Mouse (Mus musculus) layer of hippocampus, adult 2 months (tissue): ENCODE measurements around the gene Oas1h. TPM values are rescaled to one million over a fixed set of nuclear protein-coding genes. Genes with fewer than 3 reads are reported as not detected.

Experiments used
- DNase-seq, 2 experiments: peaks; one replicate each; pipeline ENCODE4 v3.0.0; 2022; ENCODE audit warnings: low spot score in 2 of 2
- H3K27ac ChIP-seq: fragments of 200-600 bp; 2 replicates; pipeline ENCODE4 v1.8.1; 2022
- H3K4me3 ChIP-seq: fragments of 200-600 bp; 2 replicates; pipeline ENCODE4 v1.8.1; 2022; ENCODE audit warnings: mild to moderate bottlenecking
- CTCF ChIP-seq: fragments of 200-600 bp; conservative IDR thresholded peaks from 2 replicates; pipeline ENCODE4 v1.8.1; 2022; ENCODE audit warnings: antibody characterized with exemption, mild to moderate bottlenecking, moderate library complexity
- microRNA-seq, 2 experiments: library from miRNA; unstranded; fragments of <30 nt; microRNA quantifications; one replicate each; pipeline ENCODE4 v1.2.0; 2021
- total RNA-seq, 2 experiments: library from RNA; stranded (reverse); gene quantifications; 2 replicates each; pipeline ENCODE4 v1.2.3; 2021

Gene Oas1h
- total RNA-seq, 2 experiments from 2014 or later: not detected

DNA sequence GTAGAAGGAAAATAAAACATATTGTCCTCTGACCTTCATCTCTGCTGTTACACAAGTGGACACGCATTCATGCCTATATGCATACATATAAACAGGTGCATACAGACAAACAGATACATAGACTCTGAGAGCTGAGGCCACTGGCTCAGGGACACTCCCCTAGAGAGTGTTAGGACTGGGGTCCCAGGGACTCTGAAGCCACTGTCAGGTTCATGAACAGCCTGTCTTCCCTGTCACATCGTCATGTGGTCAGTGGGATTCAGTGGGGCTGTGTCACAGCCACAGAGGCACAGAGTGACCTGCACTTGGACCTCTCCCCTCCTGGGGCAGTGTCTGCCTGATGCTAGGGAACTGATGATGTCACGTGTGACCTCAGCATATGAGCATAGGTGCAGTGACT is 59.1 kb downstream of the Oas1h start:
- DNase-seq: no peak
- Histone ChIP-seq H3K27ac (no peak overlapping the region), H3K4me3 (no peak overlapping the region)
- TF ChIP-seq CTCF: no peak

Small RNA genes lying within 50 kb of the gene (microRNA-seq; reads per million reads assigned to microRNA genes)
- 0 reads per million in 2 experiments for gene Gm22907

Other genes with a start within 250 kb of the Oas1h start
- 10 to 100 TPM; 23.7 to 28.0 TPM for gene Rita1, start 248.8 kb upstream of the Oas1h start, total RNA-seq
- gene Ddx54, start 248.7 kb upstream of the Oas1h start, total RNA-seq: 10 to 100 TPM; 36.8 to 37.2 TPM
- under 1 TPM in 1 of 2 experiments, not detected in 1; 0.39 TPM for gene Cfap73, start 227.2 kb upstream of the Oas1h start, total RNA-seq
- 10 to 100 TPM; 91.9 to 96.6 TPM for gene Rasal1, start 212.6 kb upstream of the Oas1h start, total RNA-seq
- 10 to 100 TPM; 70.9 to 73.9 TPM for gene Dtx1, start 149.5 kb upstream of the Oas1h start, total RNA-seq
- gene Oas2, start 111.6 kb upstream of the Oas1h start, total RNA-seq: not detected
- not detected for gene Oas3, start 83.8 kb upstream of the Oas1h start, total RNA-seq
- gene Oas1e, start 65.9 kb upstream of the Oas1h start, total RNA-seq: not detected
- 1 to 10 TPM in 1 of 2 experiments, under 1 TPM in 1; 0.26 to 1.4 TPM for gene Oas1c, start 48.9 kb upstream of the Oas1h start, total RNA-seq
- gene Oas1f, start 14.1 kb upstream of the Oas1h start, total RNA-seq: not detected
- not detected for gene Oas1g, start 26.2 kb downstream of the Oas1h start, total RNA-seq
- gene Oas1a, start 46.1 kb downstream of the Oas1h start, total RNA-seq: under 1 TPM in 1 of 2 experiments, not detected in 1; 0.29 TPM
- gene Oas1d, start 53.1 kb downstream of the Oas1h start, total RNA-seq: not detected
- gene Rph3a, start 148.7 kb downstream of the Oas1h start, total RNA-seq: 100 to 1,000 TPM; 226 to 235 TPM